Mouse (Mus musculus): Measurements from ENCODE around the gene Lipk. TPM values are rescaled to one million over a fixed set of nuclear protein-coding genes. Genes with fewer than 3 reads are reported as not detected.

Lipk gene
- total and polyA plus RNA-seq, 2 experiments from 2014 or later = not detected

DNA sequence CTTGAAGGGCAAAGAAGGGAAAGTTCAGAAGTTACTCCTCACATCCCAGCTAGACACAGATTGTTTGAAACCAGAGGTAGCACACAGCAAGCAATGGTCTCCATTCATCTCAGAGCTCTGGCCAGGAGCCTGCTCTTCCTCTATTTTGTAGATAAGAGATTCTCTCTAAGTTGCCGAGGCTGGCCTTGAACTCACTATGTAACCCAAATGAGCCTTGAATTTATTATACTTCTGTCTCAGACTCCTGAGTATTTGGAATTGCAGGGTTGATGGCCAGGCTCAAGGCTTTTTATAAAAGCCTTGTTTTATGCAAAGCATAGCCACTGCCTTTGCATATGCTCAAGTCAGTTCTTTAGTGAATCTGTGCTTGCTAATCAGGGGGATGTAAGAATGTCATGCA is 31.6 kb downstream of the Lipk start:
- Histone ChIP-seq H3K4me2 (ENCODE audit: low read depth, low read length) (no peak overlapping the region), H3K9ac (replicated peaks; ENCODE audit: low read depth, low read length) (no peak overlapping the region), H3K4me1 (ENCODE audit: control insufficient read depth, insufficient read depth) (no peaks in the 10 kb centered on the region), H3K4me3 (ENCODE audit: low read depth, low read length) (no peak overlapping the region), H3K36me3 (replicated peaks; ENCODE audit: control insufficient read depth, insufficient read depth, low read length) (no peaks in the 10 kb centered on the region), H3K27me3 (ENCODE audit: control insufficient read depth, insufficient read depth, low read length) (no peaks in the 10 kb centered on the region), H3K27ac (ENCODE audit: low read depth) (no peak overlapping the region), H3K9me3 (replicated peaks; ENCODE audit: control insufficient read depth, low read length) (no peaks in the 10 kb centered on the region)
- no peak for TF ChIP-seq EP300 (IDR thresholded peaks at IDR 0.05; ENCODE audit: low read depth)
- TF ChIP-seq CTCF (IDR thresholded peaks at IDR 0.05; ENCODE audit: low read depth) = no peak
- WGBS = 33% methylated on average over 1 of the region's 1 CpGs
- no peak for DNase-seq (ENCODE audit: low spot score)
- no peak for ATAC-seq (ENCODE audit: insufficient read depth, low read depth)

DNA sequence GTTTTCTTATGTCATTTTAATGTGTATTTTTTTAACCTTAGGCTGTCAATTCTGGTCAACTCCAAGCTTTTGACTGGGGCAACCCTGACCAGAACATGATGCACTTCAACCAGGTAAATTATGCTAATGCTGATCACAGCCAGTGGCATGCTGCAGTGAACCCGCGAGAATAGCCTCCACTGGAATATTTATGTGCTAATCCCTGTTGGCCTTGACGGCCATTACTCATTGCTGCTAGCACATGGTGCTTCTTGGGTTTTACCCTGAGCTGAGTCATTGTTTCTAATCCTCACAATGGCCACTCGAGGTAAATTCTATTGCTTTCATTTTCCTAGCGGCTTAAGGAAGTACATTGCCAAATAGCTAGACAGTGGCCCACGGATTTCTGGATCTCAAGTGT is 34.9 kb downstream of the Lipk start:
- H3K27ac ChIP-seq (ENCODE audit: low read depth) = no peak overlapping the region
- DNase-seq (ENCODE audit: low spot score) (no peak), ATAC-seq (ENCODE audit: insufficient read depth, low read depth) (no peak)
- no peaks in the 10 kb centered on the region for H3K9me3 ChIP-seq (replicated peaks; ENCODE audit: control insufficient read depth, low read length)
- TF ChIP-seq EP300 (IDR thresholded peaks at IDR 0.05; ENCODE audit: low read depth) = no peak
- TF ChIP-seq CTCF (IDR thresholded peaks at IDR 0.05; ENCODE audit: low read depth) = no peak
- no peaks in the 10 kb centered on the region for H3K4me1 ChIP-seq (ENCODE audit: control insufficient read depth, insufficient read depth)
- H3K27me3 ChIP-seq (ENCODE audit: control insufficient read depth, insufficient read depth, low read length) = no peaks in the 10 kb centered on the region
- no peak overlapping the region for H3K4me2 ChIP-seq (ENCODE audit: low read depth, low read length)
- no peaks in the 10 kb centered on the region for H3K36me3 ChIP-seq (replicated peaks; ENCODE audit: control insufficient read depth, insufficient read depth, low read length)
- 58% methylated on average over 6 of the region's 6 CpGs for WGBS
- no peak overlapping the region for H3K4me3 ChIP-seq (ENCODE audit: low read depth, low read length)
- no peak overlapping the region for H3K9ac ChIP-seq (replicated peaks; ENCODE audit: low read depth, low read length)

DNA sequence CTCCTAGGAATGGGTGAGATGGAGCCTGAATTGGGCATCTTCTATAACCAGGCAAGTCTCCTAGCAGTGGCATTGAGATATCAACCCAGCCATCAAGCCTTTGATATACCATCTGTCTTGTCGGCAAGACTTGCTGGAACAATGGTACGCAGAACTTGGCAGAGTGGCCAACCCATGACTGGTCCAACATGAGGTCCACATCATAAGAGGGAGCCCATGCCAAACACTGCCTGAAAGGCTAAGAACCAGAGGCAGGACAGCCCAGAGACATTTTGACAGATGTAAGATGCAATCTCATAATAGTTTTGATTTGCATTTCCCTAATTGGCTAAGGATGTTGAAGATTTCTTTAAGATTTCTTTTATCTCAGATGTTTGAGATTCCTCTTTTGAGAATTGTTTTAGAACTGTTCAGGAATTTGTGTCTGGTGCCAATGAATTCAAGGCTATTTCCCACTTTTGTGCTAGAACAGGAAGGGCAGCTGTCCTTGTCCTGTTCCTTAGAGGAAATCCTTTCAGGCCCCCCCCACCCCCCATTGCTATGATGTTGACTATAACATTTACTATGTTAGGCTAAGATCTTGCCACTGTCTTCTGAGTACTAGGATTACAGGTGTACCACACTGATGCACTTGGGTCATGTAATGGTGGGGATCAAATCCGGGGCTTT is 41.4 kb downstream of the Lipk start:
- DNase-seq (ENCODE audit: low spot score) (peak; percentile 8), ATAC-seq (ENCODE audit: insufficient read depth, low read depth) (no peak)
- no peak for TF ChIP-seq EP300 (IDR thresholded peaks at IDR 0.05; ENCODE audit: low read depth)
- no peaks in the 10 kb centered on the region for H3K36me3 ChIP-seq (replicated peaks; ENCODE audit: control insufficient read depth, insufficient read depth, low read length)
- no peak overlapping the region for H3K27ac ChIP-seq (ENCODE audit: low read depth)
- H3K27me3 ChIP-seq (ENCODE audit: control insufficient read depth, insufficient read depth, low read length) = no peaks in the 10 kb centered on the region
- H3K4me2 ChIP-seq (ENCODE audit: low read depth, low read length) = no peak overlapping the region
- no peak overlapping the region for H3K4me3 ChIP-seq (ENCODE audit: low read depth, low read length)
- H3K4me1 ChIP-seq (ENCODE audit: control insufficient read depth, insufficient read depth) = no peaks in the 10 kb centered on the region
- 67% methylated on average over 3 of the region's 3 CpGs for WGBS
- H3K9ac ChIP-seq (replicated peaks; ENCODE audit: low read depth, low read length) = no peak overlapping the region
- H3K9me3 ChIP-seq (replicated peaks; ENCODE audit: control insufficient read depth, low read length) = no peaks in the 10 kb centered on the region

DNA sequence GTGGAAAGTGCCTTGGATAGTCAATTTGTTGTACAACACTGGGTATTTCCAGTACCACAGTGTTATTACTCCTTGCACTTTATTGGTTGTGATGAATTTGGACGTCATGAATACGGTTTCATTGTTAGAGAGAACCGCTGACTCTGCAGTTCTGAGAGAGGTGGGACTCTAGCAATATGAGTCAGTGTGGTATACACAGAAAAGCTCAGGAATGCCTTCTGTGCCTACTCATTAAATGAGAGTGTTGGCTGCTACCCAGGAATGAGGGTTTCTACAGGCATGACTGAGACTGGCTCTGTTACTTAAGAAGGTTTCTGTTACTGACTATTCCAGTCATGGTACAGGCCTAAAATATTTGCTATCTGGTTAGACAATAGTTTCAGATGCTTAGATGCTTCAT is 43.4 kb downstream of the Lipk start:
- Histone ChIP-seq H3K4me3 (ENCODE audit: low read depth, low read length) (no peak overlapping the region), H3K27me3 (ENCODE audit: control insufficient read depth, insufficient read depth, low read length) (no peaks in the 10 kb centered on the region), H3K9me3 (replicated peaks; ENCODE audit: control insufficient read depth, low read length) (no peaks in the 10 kb centered on the region), H3K4me2 (ENCODE audit: low read depth, low read length) (no peak overlapping the region), H3K27ac (ENCODE audit: low read depth) (no peak overlapping the region), H3K36me3 (replicated peaks; ENCODE audit: control insufficient read depth, insufficient read depth, low read length) (no peaks in the 10 kb centered on the region), H3K4me1 (ENCODE audit: control insufficient read depth, insufficient read depth) (no peaks in the 10 kb centered on the region), H3K9ac (replicated peaks; ENCODE audit: low read depth, low read length) (no peak overlapping the region)
- WGBS = 73% methylated on average over 3 of the region's 3 CpGs
- TF ChIP-seq CTCF (IDR thresholded peaks at IDR 0.05; ENCODE audit: low read depth) = no peak
- TF ChIP-seq EP300 (IDR thresholded peaks at IDR 0.05; ENCODE audit: low read depth) = no peak
- no peak for DNase-seq (ENCODE audit: low spot score)
- ATAC-seq (ENCODE audit: insufficient read depth, low read depth) = no peak

DNA sequence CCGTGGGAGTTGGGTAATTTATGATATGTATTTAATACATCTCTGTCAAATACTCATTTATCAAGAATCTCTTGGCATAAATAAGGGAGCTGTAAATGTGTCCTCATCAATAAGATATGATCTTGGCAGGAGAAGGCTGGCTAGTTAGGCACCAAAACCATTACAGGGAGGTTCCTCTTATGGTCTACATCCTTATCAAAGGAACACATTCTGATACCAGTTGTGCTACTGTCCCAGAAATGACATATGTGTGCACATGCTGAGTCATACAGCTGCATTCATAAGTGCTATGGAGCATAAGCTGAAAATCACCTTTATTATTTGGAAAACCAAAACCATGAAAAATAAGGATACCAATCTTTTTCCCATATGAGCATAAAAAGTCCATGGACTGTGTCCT is 55.5 kb downstream of the Lipk start:
- no peak overlapping the region for H3K4me2 ChIP-seq (ENCODE audit: low read depth, low read length)
- no peaks in the 10 kb centered on the region for H3K36me3 ChIP-seq (replicated peaks; ENCODE audit: control insufficient read depth, insufficient read depth, low read length)
- H3K27me3 ChIP-seq (ENCODE audit: control insufficient read depth, insufficient read depth, low read length) = no peaks in the 10 kb centered on the region
- no peak overlapping the region for H3K4me3 ChIP-seq (ENCODE audit: low read depth, low read length)
- DNase-seq (ENCODE audit: low spot score) = no peak
- H3K4me1 ChIP-seq (ENCODE audit: control insufficient read depth, insufficient read depth) = no peaks in the 10 kb centered on the region
- no peak for TF ChIP-seq EP300 (IDR thresholded peaks at IDR 0.05; ENCODE audit: low read depth)
- TF ChIP-seq CTCF (IDR thresholded peaks at IDR 0.05; ENCODE audit: low read depth) = no peak
- 47% methylated on average over 1 of the region's 1 CpGs for WGBS
- H3K9ac ChIP-seq (replicated peaks; ENCODE audit: low read depth, low read length) = no peak overlapping the region
- ATAC-seq (ENCODE audit: insufficient read depth, low read depth) = no peak
- H3K9me3 ChIP-seq (replicated peaks; ENCODE audit: control insufficient read depth, low read length) = no peaks in the 10 kb centered on the region
- no peak overlapping the region for H3K27ac ChIP-seq (ENCODE audit: low read depth)

DNA sequence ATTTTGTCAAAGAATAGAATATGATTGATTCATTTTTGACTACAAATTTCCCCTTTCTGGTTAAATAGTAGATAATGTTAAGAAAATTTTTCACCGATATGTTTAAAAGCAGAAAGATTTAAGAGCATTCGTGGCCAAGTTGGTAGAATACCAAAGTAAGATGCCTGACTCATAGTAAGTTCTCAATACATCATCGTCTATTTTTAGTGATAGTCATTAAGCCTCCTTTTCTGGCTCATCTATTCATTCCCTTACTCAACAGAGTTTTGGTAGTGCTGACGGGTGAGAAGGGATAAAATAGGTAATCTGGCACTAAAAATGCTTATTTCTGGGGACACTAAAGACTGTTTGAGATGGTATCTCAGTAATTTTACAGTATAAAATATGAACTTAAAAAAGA is 56.0 kb downstream of the Lipk start:
- no peaks in the 10 kb centered on the region for H3K9me3 ChIP-seq (replicated peaks; ENCODE audit: control insufficient read depth, low read length)
- no peak overlapping the region for H3K9ac ChIP-seq (replicated peaks; ENCODE audit: low read depth, low read length)
- DNase-seq (ENCODE audit: low spot score) (no peak), ATAC-seq (ENCODE audit: insufficient read depth, low read depth) (no peak)
- no peaks in the 10 kb centered on the region for H3K27me3 ChIP-seq (ENCODE audit: control insufficient read depth, insufficient read depth, low read length)
- WGBS = 65% methylated on average over 4 of the region's 4 CpGs
- H3K27ac ChIP-seq (ENCODE audit: low read depth) = no peak overlapping the region
- no peak for TF ChIP-seq CTCF (IDR thresholded peaks at IDR 0.05; ENCODE audit: low read depth)
- no peak for TF ChIP-seq EP300 (IDR thresholded peaks at IDR 0.05; ENCODE audit: low read depth)
- no peak overlapping the region for H3K4me2 ChIP-seq (ENCODE audit: low read depth, low read length)
- no peaks in the 10 kb centered on the region for H3K36me3 ChIP-seq (replicated peaks; ENCODE audit: control insufficient read depth, insufficient read depth, low read length)
- no peak overlapping the region for H3K4me3 ChIP-seq (ENCODE audit: low read depth, low read length)
- no peaks in the 10 kb centered on the region for H3K4me1 ChIP-seq (ENCODE audit: control insufficient read depth, insufficient read depth)

Data from heart, postnatal 0 days (tissue).